Mouse (Mus musculus): ENCODE measurements around the gene Rbms3. TPM values are rescaled to one million over a fixed set of nuclear protein-coding genes. Genes with fewer than 3 reads are reported as not detected.

Gene Rbms3
- polyA plus RNA-seq, 1 experiment, result 16.5 TPM

DNA sequence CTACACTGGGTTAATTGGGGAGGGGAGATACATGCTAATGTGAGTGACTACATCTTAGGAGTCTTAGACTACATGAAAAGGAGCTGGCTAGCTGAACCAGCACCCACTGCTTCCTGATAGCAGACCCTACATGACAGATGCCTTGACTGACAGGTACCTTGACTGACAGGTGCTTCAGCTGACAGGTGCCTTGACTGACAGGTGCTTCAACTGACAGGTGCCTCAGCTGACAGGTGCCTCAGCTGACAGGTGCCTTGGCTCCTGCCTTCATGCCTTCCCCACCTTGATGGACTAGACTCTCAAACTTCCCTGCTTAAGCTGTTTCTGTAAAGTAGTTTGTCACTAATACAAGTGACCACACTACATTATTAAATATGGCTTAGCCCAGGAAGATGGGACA, 232.6 kb downstream of the Rbms3 start:
- no peak for TF ChIP-seq CTCF (conservative IDR thresholded peaks at IDR 0.05; ENCODE audit: insufficient read depth, insufficient read length, low read depth, low read length)
- no peak for TF ChIP-seq POLR2A (IDR thresholded peaks at IDR 0.05; ENCODE audit: low read depth, low read length)

GRCm38 (mm10) chr9:117396586-117396985, 233.1 kb downstream of the Rbms3 start:
- Histone ChIP-seq H3K27ac (ENCODE audit: insufficient read depth, low read depth, low read length) (no peak overlapping the region), H3K36me3 (ENCODE audit: control insufficient read depth, insufficient read depth, low read length) (no peaks in the 10 kb centered on the region), H3K4me1 (ENCODE audit: control insufficient read depth, insufficient read depth, low read length) (no peaks in the 10 kb centered on the region), H3K4me3 (ENCODE audit: insufficient read depth, low read depth, low read length) (no peak overlapping the region), H3K27me3 (replicated peaks; ENCODE audit: control insufficient read depth, insufficient read depth, low read length) (no peaks in the 10 kb centered on the region)
- 63% methylated on average over 8 of the region's 8 CpGs for WGBS
- TF ChIP-seq CTCF (conservative IDR thresholded peaks at IDR 0.05; ENCODE audit: insufficient read depth, insufficient read length, low read depth, low read length) (no peak), POLR2A (IDR thresholded peaks at IDR 0.05; ENCODE audit: low read depth, low read length) (no peak)
- DNase-seq, result peak; percentile 46

More for the DNA sequence above, 232.6 kb downstream of the Rbms3 start:
- no peaks in the 10 kb centered on the region for H3K4me1 ChIP-seq (ENCODE audit: control insufficient read depth, insufficient read depth, low read length)
- no peak for DNase-seq
- no peak overlapping the region for H3K4me3 ChIP-seq (ENCODE audit: insufficient read depth, low read depth, low read length)
- no peak overlapping the region for H3K27ac ChIP-seq (ENCODE audit: insufficient read depth, low read depth, low read length)
- no peaks in the 10 kb centered on the region for H3K27me3 ChIP-seq (replicated peaks; ENCODE audit: control insufficient read depth, insufficient read depth, low read length)
- H3K36me3 ChIP-seq (ENCODE audit: control insufficient read depth, insufficient read depth, low read length), result no peaks in the 10 kb centered on the region

DNA sequence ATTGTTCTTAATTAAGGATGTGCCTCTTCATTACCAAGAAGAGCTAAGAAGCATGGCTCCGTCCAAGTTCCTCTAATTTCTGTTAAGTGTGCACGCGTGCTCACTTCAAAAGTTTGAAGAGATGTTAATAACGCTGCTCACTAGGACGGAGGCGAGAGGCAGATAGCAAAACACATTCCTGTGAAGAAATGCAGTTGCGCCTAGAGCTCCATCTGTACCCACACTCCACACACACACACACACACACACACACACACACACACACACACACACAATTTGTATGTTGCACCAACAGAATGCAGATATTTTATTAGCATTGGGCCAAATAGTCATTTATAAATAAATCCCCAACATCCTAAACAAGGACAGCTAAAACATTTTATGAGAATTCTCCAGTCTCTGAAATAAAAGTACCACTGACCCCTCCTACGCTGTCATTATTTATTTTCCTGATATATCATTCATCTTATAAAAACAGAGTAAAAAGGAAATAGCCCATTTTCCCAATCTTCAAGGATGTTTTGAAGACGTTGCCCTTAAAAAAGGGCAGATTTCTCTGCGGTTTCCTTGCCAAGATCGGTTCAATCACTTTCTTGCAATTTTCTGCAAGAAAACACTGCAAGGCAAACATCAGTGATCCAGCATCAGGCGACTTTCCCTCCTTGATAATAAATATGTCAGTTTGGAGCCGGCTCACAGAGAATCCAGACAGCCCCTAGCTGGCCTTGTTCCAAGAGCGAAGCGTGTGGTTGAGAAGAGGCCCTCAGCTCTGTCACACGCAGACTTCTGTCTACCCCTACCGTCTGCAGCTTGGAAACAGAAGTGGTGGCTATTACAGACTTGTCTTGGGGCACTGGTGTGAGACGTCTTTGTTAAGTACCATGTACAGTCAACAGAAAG, 235.8 kb downstream of the Rbms3 start:
- no peak overlapping the region for H3K4me3 ChIP-seq (ENCODE audit: insufficient read depth, low read depth, low read length)
- H3K4me1 ChIP-seq (ENCODE audit: control insufficient read depth, insufficient read depth, low read length), result no peaks in the 10 kb centered on the region
- no peaks in the 10 kb centered on the region for H3K27me3 ChIP-seq (replicated peaks; ENCODE audit: control insufficient read depth, insufficient read depth, low read length)
- no peak for TF ChIP-seq CTCF (conservative IDR thresholded peaks at IDR 0.05; ENCODE audit: insufficient read depth, insufficient read length, low read depth, low read length)
- H3K36me3 ChIP-seq (ENCODE audit: control insufficient read depth, insufficient read depth, low read length), result no peaks in the 10 kb centered on the region
- 0 out of 2 replicates have a peak overlapping the region, but pooled peaks have one; percentile 37 for H3K27ac ChIP-seq (ENCODE audit: insufficient read depth, low read depth, low read length)
- 42% methylated on average over 18 of the region's 18 CpGs for WGBS
- DNase-seq, result peak; percentile 77

GRCm38 (mm10) chr9:117388024-117388423, 241.7 kb downstream of the Rbms3 start:
- DNase-seq, result peak; percentile 86

GRCm38 (mm10) chr9:117380876-117381275, 248.8 kb downstream of the Rbms3 start:
- WGBS, result 46% methylated on average over 5 of the region's 5 CpGs
- TF ChIP-seq POLR2A (IDR thresholded peaks at IDR 0.05; ENCODE audit: low read depth, low read length) (no peak), CTCF (conservative IDR thresholded peaks at IDR 0.05; ENCODE audit: insufficient read depth, insufficient read length, low read depth, low read length) (no peak)
- no peaks in the 10 kb centered on the region for H3K36me3 ChIP-seq (ENCODE audit: control insufficient read depth, insufficient read depth, low read length)
- no peak overlapping the region for H3K4me3 ChIP-seq (ENCODE audit: insufficient read depth, low read depth, low read length)
- peaks cover 32% of the 10 kb centered on the region for H3K4me1 ChIP-seq (ENCODE audit: control insufficient read depth, insufficient read depth, low read length)
- H3K27ac ChIP-seq (ENCODE audit: insufficient read depth, low read depth, low read length), result peak overlapping the region; percentile 97
- peak; percentile 89 for DNase-seq
- H3K27me3 ChIP-seq (replicated peaks; ENCODE audit: control insufficient read depth, insufficient read depth, low read length), result no peaks in the 10 kb centered on the region

More at GRCm38 (mm10) chr9:117388024-117388423, 241.7 kb downstream of the Rbms3 start:
- TF ChIP-seq CTCF (conservative IDR thresholded peaks at IDR 0.05; ENCODE audit: insufficient read depth, insufficient read length, low read depth, low read length), result no peak
- TF ChIP-seq POLR2A (IDR thresholded peaks at IDR 0.05; ENCODE audit: low read depth, low read length), result no peak
- H3K4me3 ChIP-seq (ENCODE audit: insufficient read depth, low read depth, low read length), result no peak overlapping the region
- H3K27ac ChIP-seq (ENCODE audit: insufficient read depth, low read depth, low read length), result no peak overlapping the region
- no peaks in the 10 kb centered on the region for H3K36me3 ChIP-seq (ENCODE audit: control insufficient read depth, insufficient read depth, low read length)
- peaks cover 10% of the 10 kb centered on the region; the same call in 1 of the 2 replicates for H3K4me1 ChIP-seq (ENCODE audit: control insufficient read depth, insufficient read depth, low read length)
- 54% methylated on average over 9 of the region's 9 CpGs for WGBS
- H3K27me3 ChIP-seq (replicated peaks; ENCODE audit: control insufficient read depth, insufficient read depth, low read length), result no peaks in the 10 kb centered on the region

DNA sequence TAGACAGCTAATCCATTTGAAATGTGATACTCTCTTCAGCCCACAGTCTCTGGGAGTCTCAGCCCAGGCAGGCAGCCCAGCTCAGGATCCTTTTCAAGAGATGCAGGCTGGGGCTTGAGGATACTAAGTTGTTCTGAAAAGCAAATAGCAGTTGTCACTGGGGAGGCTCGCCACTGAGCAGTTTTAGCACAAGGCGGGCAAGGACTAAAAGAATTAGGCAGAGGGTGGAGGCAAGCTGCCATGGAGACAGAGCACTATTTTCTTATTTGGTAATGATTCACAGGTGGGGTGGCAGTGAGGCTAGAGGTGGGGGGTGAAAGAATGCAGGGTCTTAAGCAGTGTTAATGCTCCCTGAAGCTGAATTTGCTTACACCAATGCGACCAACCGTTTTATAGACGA, 249.6 kb downstream of the Rbms3 start:
- H3K36me3 ChIP-seq (ENCODE audit: control insufficient read depth, insufficient read depth, low read length), result no peaks in the 10 kb centered on the region

GRCm38 (mm10) chr9:117379448-117379983, 250.2 kb downstream of the Rbms3 start:
- no peak for TF ChIP-seq CTCF (conservative IDR thresholded peaks at IDR 0.05; ENCODE audit: insufficient read depth, insufficient read length, low read depth, low read length)
- no peak for TF ChIP-seq POLR2A (IDR thresholded peaks at IDR 0.05; ENCODE audit: low read depth, low read length)
- WGBS, result 43% methylated on average over 16 of the region's 16 CpGs
- DNase-seq, result peak; percentile 77
- Histone ChIP-seq H3K4me3 (ENCODE audit: insufficient read depth, low read depth, low read length) (no peak overlapping the region), H3K36me3 (ENCODE audit: control insufficient read depth, insufficient read depth, low read length) (no peaks in the 10 kb centered on the region), H3K27me3 (replicated peaks; ENCODE audit: control insufficient read depth, insufficient read depth, low read length) (no peaks in the 10 kb centered on the region), H3K27ac (ENCODE audit: insufficient read depth, low read depth, low read length) (peak overlapping the region; percentile 97), H3K4me1 (ENCODE audit: control insufficient read depth, insufficient read depth, low read length) (peaks cover 34% of the 10 kb centered on the region)

More for the DNA sequence above, 249.6 kb downstream of the Rbms3 start:
- H3K4me3 ChIP-seq (ENCODE audit: insufficient read depth, low read depth, low read length), result no peak overlapping the region
- H3K4me1 ChIP-seq (ENCODE audit: control insufficient read depth, insufficient read depth, low read length), result peaks cover 34% of the 10 kb centered on the region
- H3K27me3 ChIP-seq (replicated peaks; ENCODE audit: control insufficient read depth, insufficient read depth, low read length), result no peaks in the 10 kb centered on the region
- H3K27ac ChIP-seq (ENCODE audit: insufficient read depth, low read depth, low read length), result peak overlapping the region; percentile 97
- 23% methylated on average over 5 of the region's 5 CpGs for WGBS
- no peak for TF ChIP-seq POLR2A (IDR thresholded peaks at IDR 0.05; ENCODE audit: low read depth, low read length)
- no peak for TF ChIP-seq CTCF (conservative IDR thresholded peaks at IDR 0.05; ENCODE audit: insufficient read depth, insufficient read length, low read depth, low read length)
- peak; percentile 82 for DNase-seq
